Mouse (Mus musculus) lung, embryonic 14.5 days (tissue): ENCODE data around the gene Dennd6b. TPM values are rescaled to one million over a fixed set of nuclear protein-coding genes. Genes with fewer than 3 reads are reported as not detected.

Experiments
- ATAC-seq: fragments of 200-750 bp; cut with Nextera tagmentation; 2 replicates; pipeline ENCODE4 v1.8.0; 2017; ENCODE audit warnings: mild to moderate bottlenecking, moderate TSS enrichment, moderate library complexity; ENCODE audit not compliant: insufficient read depth
- DNase-seq: peaks from one replicate; pipeline ENCODE4 v3.0.0-alpha.2; 2015
- H3K27ac ChIP-seq: fragments of 300-500 bp; sonication (generic); 2 replicates; pipeline ENCODE4 v1.5.1; 2014; ENCODE audit warnings: low read depth, mild to moderate bottlenecking, moderate library complexity
- H3K27me3 ChIP-seq: fragments of 300-500 bp; sonication (generic); 2 replicates; pipeline ENCODE4 v1.6.1; 2014; ENCODE audit warnings: low read length, control low read depth; ENCODE audit not compliant: insufficient read depth
- H3K36me3 ChIP-seq: fragments of 300-500 bp; sonication (generic); 2 replicates; pipeline ENCODE4 v1.6.1; 2014; ENCODE audit warnings: control low read depth; ENCODE audit not compliant: insufficient read depth
- H3K4me1 ChIP-seq: fragments of 300-500 bp; sonication (generic); 2 replicates; pipeline ENCODE4 v1.6.1; 2014; ENCODE audit warnings: antibody characterized with exemption, control low read depth; ENCODE audit not compliant: insufficient read depth
- H3K4me2 ChIP-seq: fragments of 300-500 bp; sonication (generic); 2 replicates; pipeline ENCODE4 v1.6.1; 2014; ENCODE audit warnings: mild to moderate bottlenecking
- H3K4me3 ChIP-seq: fragments of 300-500 bp; sonication (generic); 2 replicates; pipeline ENCODE4 v1.5.1; 2014; ENCODE audit warnings: low read depth, low read length
- H3K9ac ChIP-seq: fragments of 300-500 bp; sonication (generic); 2 replicates; pipeline ENCODE4 v1.6.1; 2014
- H3K9me3 ChIP-seq: fragments of 300-500 bp; sonication (generic); 2 replicates; pipeline ENCODE4 v1.6.1; 2016; ENCODE audit warnings: low read depth, low read length, control low read depth
- CTCF ChIP-seq: IDR thresholded peaks from 2 replicates; pipeline ENCODE4 v1.5.1; 2016; ENCODE audit warnings: antibody characterized with exemption, low read depth
- WGBS: fragments of 180-500 bp; shearing (Covaris S2); extraction: QIAGEN DNeasy Blood & Tissue Kit; methylation state at CpG from one replicate; pipeline ENCODE4 v1.1.7; 2014; 5-methylcytosine and 5-hydroxymethylcytosine counted together
- polyA plus RNA-seq: library from polyadenylated mRNA; unstranded; fragments of >200 nt; fragmentation: Nextera tagmentation; extraction: Ambion mirVana; gene quantifications from 2 replicates; pipeline ENCODE4 v1.2.1, GENCODE M21; 2014

Gene Dennd6b
- polyA plus RNA-seq, 1 experiment from 2014 or later: 11.0 TPM

DNA sequence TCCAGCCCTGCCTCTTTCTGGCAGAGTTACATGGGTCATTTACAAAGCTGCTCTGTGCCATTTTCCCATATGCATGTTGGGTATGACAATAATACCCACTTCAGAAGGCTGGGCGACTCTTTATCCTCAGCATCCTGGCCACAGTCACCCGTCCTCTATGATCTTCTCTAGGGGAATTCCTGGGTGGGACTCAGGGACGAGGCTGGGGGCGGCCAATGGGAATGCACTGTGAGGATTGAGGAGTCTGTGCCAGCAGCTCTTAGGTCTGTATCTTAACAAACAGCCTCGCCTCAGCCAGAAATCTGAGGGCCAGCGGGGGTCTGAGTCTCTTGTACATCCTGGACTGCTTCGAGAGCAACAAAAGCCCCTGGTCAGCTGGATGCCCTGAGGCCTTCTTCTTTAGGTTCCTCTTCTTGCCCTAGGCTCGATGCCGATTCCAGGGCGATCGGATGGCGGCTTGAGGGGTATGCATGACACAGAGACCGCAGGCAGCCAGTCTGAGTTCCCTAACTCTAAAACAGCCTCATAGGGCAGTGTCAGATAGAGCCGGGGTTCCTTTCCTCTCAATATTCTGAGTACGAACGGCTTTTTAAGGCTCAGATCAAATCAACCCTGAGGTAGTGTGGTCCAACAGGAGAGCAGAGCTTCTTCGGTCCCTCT lies 23.9 kb downstream of the Dennd6b start:
- peak overlapping the region; percentile 100 for H3K4me2 ChIP-seq
- 48% methylated on average over 17 of the region's 17 CpGs for WGBS
- H3K4me1 ChIP-seq: peaks cover 46% of the 10 kb centered on the region
- ATAC-seq: no peak
- peak overlapping the region; percentile 14; the same call in 1 of the 2 replicates for H3K27ac ChIP-seq
- no peak for TF ChIP-seq CTCF
- DNase-seq: peak; percentile 8
- H3K36me3 ChIP-seq: peaks cover 19% of the 10 kb centered on the region
- H3K9me3 ChIP-seq: no peaks in the 10 kb centered on the region
- peak overlapping the region; percentile 56 for H3K4me3 ChIP-seq
- no peaks in the 10 kb centered on the region for H3K27me3 ChIP-seq
- peak overlapping the region; percentile 70 for H3K9ac ChIP-seq

DNA sequence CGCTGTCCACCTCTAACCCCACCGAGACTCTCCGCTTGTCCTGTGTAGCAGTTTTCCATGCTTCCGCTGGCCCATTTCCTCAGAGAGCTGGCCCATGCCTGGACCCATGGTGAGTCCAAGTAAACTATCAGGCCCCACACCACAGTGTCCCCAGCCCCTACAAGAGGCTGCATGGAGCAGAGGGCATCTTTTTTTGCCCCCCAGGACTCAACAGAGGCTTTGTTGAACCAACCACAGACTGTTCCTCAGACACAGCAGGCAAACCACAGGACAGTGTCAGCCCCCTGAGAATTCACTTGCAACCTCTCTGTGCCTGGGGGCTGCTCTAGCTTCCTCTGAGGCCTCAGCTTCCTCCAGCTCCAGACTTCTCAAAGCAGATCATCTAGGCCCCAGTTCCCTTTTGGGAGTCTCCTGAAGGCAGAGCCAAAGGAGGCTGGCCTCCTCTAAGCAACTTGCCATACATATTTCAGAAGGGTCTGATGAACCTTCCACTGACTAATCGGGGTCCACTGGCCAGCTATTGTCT lies 24.7 kb downstream of the Dennd6b start:
- DNase-seq (no peak), ATAC-seq (no peak)
- Histone ChIP-seq H3K4me3 (no peak overlapping the region), H3K4me2 (no peak overlapping the region), H3K9me3 (no peaks in the 10 kb centered on the region), H3K27ac (no peak overlapping the region), H3K36me3 (peaks cover 28% of the 10 kb centered on the region), H3K9ac (no peak overlapping the region), H3K27me3 (no peaks in the 10 kb centered on the region), H3K4me1 (peaks cover 37% of the 10 kb centered on the region)
- no peak for TF ChIP-seq CTCF
- WGBS: 83% methylated on average over 5 of the region's 5 CpGs

DNA sequence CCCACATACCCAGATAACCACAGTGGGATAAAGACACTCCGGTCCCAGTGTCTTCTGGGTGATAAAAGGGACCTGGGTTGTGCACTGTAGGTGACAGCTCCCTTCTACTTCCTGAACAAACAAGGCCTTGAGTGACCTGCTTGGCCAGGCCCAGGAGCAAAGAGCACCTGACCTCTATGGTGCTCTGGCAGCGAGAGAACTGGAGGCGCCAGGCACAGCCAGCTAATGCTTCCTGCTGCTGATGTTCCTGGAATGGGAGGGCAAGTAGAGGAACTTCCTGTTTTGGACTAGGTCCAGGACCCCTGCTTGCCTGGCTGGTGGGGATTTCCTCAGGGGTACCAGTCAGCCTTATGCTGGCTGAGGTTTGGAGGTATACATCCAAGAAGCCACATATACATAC lies 26.2 kb downstream of the Dennd6b start:
- no peak for TF ChIP-seq CTCF
- Histone ChIP-seq H3K36me3 (peaks cover 42% of the 10 kb centered on the region), H3K4me1 (peaks cover 26% of the 10 kb centered on the region), H3K9ac (peak overlapping the region; percentile 18; the same call in 1 of the 2 replicates), H3K4me2 (peak overlapping the region; percentile 45; the same call in 1 of the 2 replicates), H3K9me3 (no peaks in the 10 kb centered on the region), H3K27ac (peak overlapping the region; percentile 51), H3K27me3 (no peaks in the 10 kb centered on the region), H3K4me3 (no peak overlapping the region)
- DNase-seq: peak; percentile 49
- ATAC-seq: peak; percentile 5; the same call in 1 of the 2 replicates
- WGBS: 33% methylated on average over 3 of the region's 3 CpGs

DNA sequence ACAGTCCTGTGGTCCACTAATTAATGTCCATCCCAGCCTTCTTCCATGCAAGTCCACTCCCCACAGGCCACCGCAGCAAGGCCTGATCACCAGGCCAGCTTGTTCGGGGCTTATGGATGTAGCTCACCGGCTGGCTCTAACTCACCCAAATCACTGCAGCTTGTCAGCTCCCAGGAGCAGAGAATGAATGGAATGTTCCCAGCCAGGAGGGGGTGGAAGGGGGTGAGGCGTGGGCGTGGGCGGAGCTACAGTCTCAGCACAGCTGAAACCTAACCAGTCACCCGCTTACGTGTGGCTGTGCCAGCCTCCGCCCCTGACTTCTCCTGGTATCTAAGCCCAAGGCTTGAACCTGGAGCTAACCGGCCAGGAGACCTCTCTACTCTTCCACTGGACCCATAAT lies 26.9 kb downstream of the Dennd6b start:
- ATAC-seq: peak; percentile 78
- Histone ChIP-seq H3K4me1 (peaks cover 20% of the 10 kb centered on the region), H3K36me3 (peaks cover 49% of the 10 kb centered on the region), H3K4me2 (peak overlapping the region; percentile 45), H3K27me3 (no peaks in the 10 kb centered on the region), H3K27ac (peak overlapping the region; percentile 51), H3K9ac (peak overlapping the region; percentile 33; the same call in 1 of the 2 replicates), H3K4me3 (peak overlapping the region; percentile 16; the same call in 1 of the 2 replicates), H3K9me3 (no peaks in the 10 kb centered on the region)
- TF ChIP-seq CTCF: no peak
- peak; percentile 90 for DNase-seq
- 4% methylated on average over 10 of the region's 10 CpGs for WGBS

DNA sequence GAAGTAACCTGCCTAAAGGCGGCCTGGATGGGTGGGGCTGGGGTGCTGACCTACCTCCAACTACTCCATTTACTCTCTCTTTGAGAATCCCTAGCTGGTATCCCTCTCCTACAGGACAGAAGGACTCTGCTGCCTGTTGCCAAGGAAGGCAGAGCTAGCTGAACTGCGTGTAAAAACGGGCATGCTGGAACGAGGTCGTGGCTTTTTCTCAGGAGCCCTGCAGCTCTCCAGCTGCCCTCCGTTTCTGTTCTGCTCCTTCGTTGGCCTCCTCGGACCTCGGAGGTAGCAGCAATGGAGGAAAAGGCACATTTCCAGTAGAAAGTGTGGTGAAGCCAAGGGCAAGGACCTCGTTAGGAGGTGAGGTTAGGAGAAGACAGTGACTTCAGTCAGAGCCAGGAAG lies 27.4 kb downstream of the Dennd6b start:
- 36% methylated on average over 10 of the region's 10 CpGs for WGBS
- H3K4me3 ChIP-seq: peak overlapping the region; percentile 16; the same call in 1 of the 2 replicates
- H3K9ac ChIP-seq: peak overlapping the region; percentile 33
- TF ChIP-seq CTCF: no peak
- H3K27me3 ChIP-seq: no peaks in the 10 kb centered on the region
- peaks cover 54% of the 10 kb centered on the region for H3K36me3 ChIP-seq
- no peak for ATAC-seq
- no peaks in the 10 kb centered on the region for H3K9me3 ChIP-seq
- H3K4me1 ChIP-seq: peaks cover 16% of the 10 kb centered on the region
- DNase-seq: no peak
- peak overlapping the region; percentile 45 for H3K4me2 ChIP-seq
- peak overlapping the region; percentile 51 for H3K27ac ChIP-seq

DNA sequence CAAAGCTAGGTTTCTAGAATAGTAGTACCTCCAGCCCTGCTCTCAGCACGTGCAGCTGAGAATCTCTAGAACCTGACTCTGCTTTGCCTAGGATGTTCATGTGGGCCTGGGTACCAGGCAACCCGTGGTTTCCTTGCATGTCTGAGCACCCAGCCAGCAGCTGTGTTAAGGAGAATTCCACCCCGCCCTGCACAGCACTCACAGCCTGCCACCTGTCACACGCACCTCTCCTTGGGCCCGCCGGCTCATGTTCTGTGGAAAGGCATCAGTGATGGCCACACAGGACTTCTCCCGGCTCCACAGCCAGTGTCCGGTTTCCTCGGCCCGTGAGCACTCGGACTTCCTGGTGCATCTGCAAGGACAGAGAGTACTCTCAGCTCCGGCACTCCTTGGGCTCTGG lies 30.8 kb downstream of the Dennd6b start:
- DNase-seq (no peak), ATAC-seq (no peak)
- no peak overlapping the region for H3K9ac ChIP-seq
- no peaks in the 10 kb centered on the region for H3K27me3 ChIP-seq
- no peak overlapping the region for H3K4me2 ChIP-seq
- no peak overlapping the region for H3K4me3 ChIP-seq
- H3K9me3 ChIP-seq: no peaks in the 10 kb centered on the region
- peaks cover 13% of the 10 kb centered on the region for H3K4me1 ChIP-seq
- peaks cover 89% of the 10 kb centered on the region for H3K36me3 ChIP-seq
- no peak overlapping the region for H3K27ac ChIP-seq
- 89% methylated on average over 12 of the region's 12 CpGs for WGBS
- no peak for TF ChIP-seq CTCF

DNA sequence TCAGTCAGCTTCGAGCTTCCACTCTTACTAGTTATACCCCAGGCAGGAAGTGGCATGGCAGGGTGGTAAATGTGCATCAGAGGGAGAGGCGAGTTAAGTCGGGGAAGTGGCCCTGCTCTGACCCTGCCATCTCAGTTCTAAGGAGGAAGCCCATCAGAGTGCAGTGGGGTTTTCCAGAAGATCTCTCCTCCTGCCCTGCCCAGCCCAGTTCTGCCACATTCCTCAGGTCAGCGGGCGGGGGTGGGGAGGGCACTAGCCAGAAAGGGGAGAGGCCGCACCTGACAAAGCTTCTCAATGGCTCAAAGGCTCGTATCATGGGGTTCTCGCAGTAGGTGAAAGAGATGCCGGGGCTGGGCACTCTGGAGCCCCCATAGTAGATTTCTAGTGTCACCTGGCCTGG lies 34.9 kb downstream of the Dennd6b start:
- ATAC-seq: peak; percentile 36; the same call in 1 of the 2 replicates
- no peak overlapping the region for H3K4me3 ChIP-seq
- H3K27ac ChIP-seq: peak overlapping the region; percentile 24; the same call in 1 of the 2 replicates
- DNase-seq: peak; percentile 20
- no peaks in the 10 kb centered on the region for H3K4me1 ChIP-seq
- H3K9ac ChIP-seq: no peak overlapping the region
- H3K4me2 ChIP-seq: no peak overlapping the region
- peaks cover 100% of the 10 kb centered on the region for H3K36me3 ChIP-seq
- WGBS: 66% methylated on average over 9 of the region's 9 CpGs
- no peak for TF ChIP-seq CTCF
- H3K27me3 ChIP-seq: no peaks in the 10 kb centered on the region
- no peaks in the 10 kb centered on the region for H3K9me3 ChIP-seq
